Mouse (Mus musculus): ENCODE measurements at regions not wholly inside any gene's neighbourhood (a gene's known extent, or its start where the extent isn't known, plus 50 kb on each side); places are given as distances from the start of the nearest gene placed in this dataset.
"Not testable (repeated sequence)": the region's sequence is repeated elsewhere in the genome, so short reads cannot be mapped to it uniquely, and the experiment has no call there.

GRCm38 (mm10) chr6:16365450-16365849 is 532.8 kb downstream of the Tfec start:
- ChIA-PET POLR2A (no interaction called here), CTCF (no interaction called here)

- POLR2A ChIA-PET, result interaction anchor here in 1 of 4 experiments (0.6 kb wide), 1 partner anchor 1255 kb away, joined by 4 read pairs; no protein-coding TSS in a partner anchor
- CTCF ChIA-PET, result no interaction called here
Observed at GRCm38 (mm10) chr6:16362057-16362456, 536.2 kb downstream of the Tfec start.

- POLR2A ChIA-PET, result not testable (repeated sequence)
Observed at GRCm38 (mm10) chr6:16359881-16360711, 538.1 kb downstream of the Tfec start.

GRCm38 (mm10) chr6:16359464-16359863 is 538.8 kb downstream of the Tfec start:
- CTCF ChIA-PET, result no interaction called here
- POLR2A ChIA-PET, result interaction anchor here in 1 of 4 experiments (0.6 kb wide), 1 partner anchor 179 kb away, joined by 3 read pairs; no protein-coding TSS in a partner anchor

More at GRCm38 (mm10) chr6:16359881-16360711, 538.1 kb downstream of the Tfec start:
- CTCF ChIA-PET, result not testable (repeated sequence)

GRCm38 (mm10) chr6:16333638-16334037 is 564.6 kb downstream of the Tfec start:
- CTCF ChIA-PET, result no interaction called here

GRCm38 (mm10) chr6:16314305-16315010 is 583.8 kb downstream of the Tfec start:
- POLR2A ChIA-PET, result no interaction called here
- CTCF ChIA-PET, result no interaction called here

More at GRCm38 (mm10) chr6:16333638-16334037, 564.6 kb downstream of the Tfec start:
- POLR2A ChIA-PET, result no interaction called here

GRCm38 (mm10) chr6:16312915-16313314 is 585.3 kb downstream of the Tfec start:
- ChIA-PET CTCF (no interaction called here), POLR2A (no interaction called here)

- CTCF ChIA-PET, result interaction anchor here in 1 of 4 experiments (0.6 kb wide), 1 partner anchor 439 kb away, joined by 3 read pairs; no protein-coding TSS in a partner anchor
Observed at GRCm38 (mm10) chr6:16283328-16284072, 563.0 kb downstream of the Mdfic start.

GRCm38 (mm10) chr6:16281938-16282337 is 561.5 kb downstream of the Mdfic start:
- CTCF ChIA-PET, result no interaction called here
- POLR2A ChIA-PET, result interaction anchor here in 1 of 4 experiments (0.5 kb wide), 1 partner anchor 35 kb away, joined by 3 read pairs; no protein-coding TSS in a partner anchor

More at GRCm38 (mm10) chr6:16283328-16284072, 563.0 kb downstream of the Mdfic start:
- POLR2A ChIA-PET, result interaction anchor here in 2 of 4 experiments (0.6 kb wide), 2 partner anchors 16 to 34 kb away, joined by 3 to 5 read pairs; no protein-coding TSS in a partner anchor

Data from embryonic stem cell, embryonic (primary cell).